Mouse (Mus musculus) heart, embryonic 16.5 days (tissue): ENCODE data around the gene Nf2. TPM values are rescaled to one million over a fixed set of nuclear protein-coding genes. Genes with fewer than 3 reads are reported as not detected.

Source experiments
- ATAC-seq: fragments of 200-750 bp; cut with Nextera tagmentation; replicated peaks from 2 replicates; pipeline ENCODE4 v1.8.0; 2017; ENCODE audit warnings: moderate number of reproducible peaks; ENCODE audit not compliant: insufficient read depth, low FRiP score; ENCODE audit errors: extremely low read depth
- H3K27ac ChIP-seq: fragments of 300-500 bp; sonication (generic); 2 replicates; pipeline ENCODE4 v1.5.1; 2014; ENCODE audit warnings: mild to moderate bottlenecking, low read length, control low read depth, moderate library complexity
- H3K27me3 ChIP-seq: fragments of 300-500 bp; sonication (generic); 2 replicates; pipeline ENCODE4 v1.6.1; 2014; ENCODE audit warnings: low read length, mixed read lengths; ENCODE audit not compliant: control insufficient read depth, insufficient read depth
- H3K36me3 ChIP-seq: fragments of 300-500 bp; sonication (generic); 2 replicates; pipeline ENCODE4 v1.6.1; 2014; ENCODE audit not compliant: control insufficient read depth, insufficient read depth
- H3K4me1 ChIP-seq: fragments of 300-500 bp; sonication (generic); 2 replicates; pipeline ENCODE4 v1.6.1; 2014; ENCODE audit warnings: low read length, mixed read lengths; ENCODE audit not compliant: control insufficient read depth, insufficient read depth
- H3K4me2 ChIP-seq: fragments of 300-500 bp; sonication (generic); 2 replicates; pipeline ENCODE4 v1.6.1; 2014; ENCODE audit warnings: low read depth, mild to moderate bottlenecking, control low read depth, low read length
- H3K4me3 ChIP-seq: fragments of 300-500 bp; sonication (generic); 2 replicates; pipeline ENCODE4 v1.5.1; 2014; ENCODE audit warnings: mild to moderate bottlenecking, control low read depth, low read length
- H3K9ac ChIP-seq: fragments of 300-500 bp; sonication (generic); 2 replicates; pipeline ENCODE4 v1.6.1; 2014; ENCODE audit warnings: low read length, control low read depth
- H3K9me3 ChIP-seq: fragments of 300-500 bp; sonication (generic); replicated peaks from 2 replicates; pipeline ENCODE4 v1.6.1; 2016; ENCODE audit warnings: low read length; ENCODE audit not compliant: control insufficient read depth
- WGBS: fragments of 180-500 bp; shearing (Covaris S2); extraction: QIAGEN DNeasy Blood & Tissue Kit; methylation state at CpG from one replicate; pipeline ENCODE4 v1.1.7; 2014; 5-methylcytosine and 5-hydroxymethylcytosine counted together
- polyA plus RNA-seq: library from polyadenylated mRNA; unstranded; fragments of >200 nt; fragmentation: Nextera tagmentation; extraction: Ambion mirVana; gene quantifications from 2 replicates; pipeline ENCODE4 v1.2.1, GENCODE M21; 2015

The Nf2 gene
- polyA plus RNA-seq, 1 experiment from 2014 or later: 42.8 TPM

DNA sequence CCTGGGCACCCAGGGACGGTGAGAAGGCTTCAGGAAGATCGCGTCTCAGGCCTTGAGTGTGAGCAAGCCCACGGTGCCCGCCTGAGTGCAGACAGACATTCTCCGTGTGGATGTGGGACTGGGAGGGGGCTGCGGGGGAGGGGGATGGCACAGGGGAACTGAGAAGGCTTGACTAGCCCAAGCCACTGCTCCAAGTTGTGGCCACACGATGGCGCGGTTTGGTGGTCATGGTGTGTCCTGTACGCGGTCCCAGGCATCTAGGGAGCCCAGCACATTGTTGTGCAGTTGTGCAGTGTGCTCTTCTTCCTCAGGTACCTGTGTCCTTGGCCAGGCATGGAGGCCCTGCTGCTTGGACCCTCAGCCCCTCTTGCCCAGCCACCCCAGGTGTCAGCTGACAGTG, 115.2 kb downstream of the Nf2 start:
- Histone ChIP-seq H3K27ac (no peak overlapping the region), H3K9me3 (no peaks in the 10 kb centered on the region), H3K9ac (no peak overlapping the region), H3K27me3 (no peaks in the 10 kb centered on the region), H3K4me3 (no peak overlapping the region), H3K4me2 (no peak overlapping the region), H3K36me3 (no peaks in the 10 kb centered on the region), H3K4me1 (peaks cover 6% of the 10 kb centered on the region)
- WGBS: 36% methylated on average over 12 of the region's 12 CpGs
- no peak for ATAC-seq

GRCm38 (mm10) chr11:4731781-4732180, 117.6 kb downstream of the Nf2 start:
- Histone ChIP-seq H3K4me2 (no peak overlapping the region), H3K9me3 (no peaks in the 10 kb centered on the region), H3K27me3 (no peaks in the 10 kb centered on the region), H3K4me3 (no peak overlapping the region), H3K36me3 (no peaks in the 10 kb centered on the region), H3K27ac (no peak overlapping the region), H3K9ac (no peak overlapping the region), H3K4me1 (peaks cover 6% of the 10 kb centered on the region)
- WGBS: 80% methylated on average over 7 of the region's 7 CpGs
- ATAC-seq: no peak

GRCm38 (mm10) chr11:4730913-4731312, 118.4 kb downstream of the Nf2 start:
- no peak for ATAC-seq
- no peak overlapping the region for H3K27ac ChIP-seq
- peaks cover 6% of the 10 kb centered on the region for H3K4me1 ChIP-seq
- H3K9me3 ChIP-seq: no peaks in the 10 kb centered on the region
- H3K4me2 ChIP-seq: no peak overlapping the region
- H3K27me3 ChIP-seq: no peaks in the 10 kb centered on the region
- WGBS: 78% methylated on average over 5 of the region's 5 CpGs
- no peaks in the 10 kb centered on the region for H3K36me3 ChIP-seq
- H3K4me3 ChIP-seq: no peak overlapping the region
- H3K9ac ChIP-seq: no peak overlapping the region

- no peak overlapping the region for H3K4me3 ChIP-seq
- no peak for ATAC-seq
- no peaks in the 10 kb centered on the region for H3K9me3 ChIP-seq
- H3K9ac ChIP-seq: no peak overlapping the region
- no peak overlapping the region for H3K4me2 ChIP-seq
- no peaks in the 10 kb centered on the region for H3K36me3 ChIP-seq
- peaks cover 6% of the 10 kb centered on the region for H3K4me1 ChIP-seq
- H3K27me3 ChIP-seq: no peaks in the 10 kb centered on the region
- no peak overlapping the region for H3K27ac ChIP-seq
- 75% methylated on average over 6 of the region's 6 CpGs for WGBS
These were observed 119.2 kb downstream of the Nf2 start for GRCm38 (mm10) chr11:4730096-4730495.

DNA sequence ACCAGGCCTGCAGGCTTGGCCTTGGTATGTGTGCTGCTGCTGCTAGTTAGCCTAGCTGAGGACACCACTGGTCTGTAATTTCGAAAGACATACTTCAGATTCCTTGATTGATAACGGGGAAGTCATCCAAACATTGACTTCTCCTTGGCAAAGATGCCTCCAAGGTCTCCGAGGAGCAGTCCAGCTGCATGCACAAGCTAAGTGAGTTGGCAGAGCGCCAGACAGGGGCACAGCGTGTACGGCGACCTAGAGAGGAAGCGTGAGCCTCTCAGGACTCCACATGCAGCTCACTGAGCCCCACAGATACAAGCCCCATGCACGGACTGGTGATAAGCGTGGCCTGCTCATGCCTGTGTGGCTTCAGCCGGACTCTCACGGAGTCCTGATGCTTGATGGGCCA, 119.7 kb downstream of the Nf2 start:
- H3K9me3 ChIP-seq: no peaks in the 10 kb centered on the region
- no peak overlapping the region for H3K4me3 ChIP-seq
- no peaks in the 10 kb centered on the region for H3K27me3 ChIP-seq
- H3K4me1 ChIP-seq: peaks cover 6% of the 10 kb centered on the region
- no peak overlapping the region for H3K27ac ChIP-seq
- H3K9ac ChIP-seq: no peak overlapping the region
- H3K36me3 ChIP-seq: 0 out of 2 replicates have a peak, but pooled peaks cover 2% of the 10 kb centered on the region
- WGBS: 16% methylated on average over 12 of the region's 12 CpGs
- no peak overlapping the region for H3K4me2 ChIP-seq
- ATAC-seq: peak; percentile 39

DNA sequence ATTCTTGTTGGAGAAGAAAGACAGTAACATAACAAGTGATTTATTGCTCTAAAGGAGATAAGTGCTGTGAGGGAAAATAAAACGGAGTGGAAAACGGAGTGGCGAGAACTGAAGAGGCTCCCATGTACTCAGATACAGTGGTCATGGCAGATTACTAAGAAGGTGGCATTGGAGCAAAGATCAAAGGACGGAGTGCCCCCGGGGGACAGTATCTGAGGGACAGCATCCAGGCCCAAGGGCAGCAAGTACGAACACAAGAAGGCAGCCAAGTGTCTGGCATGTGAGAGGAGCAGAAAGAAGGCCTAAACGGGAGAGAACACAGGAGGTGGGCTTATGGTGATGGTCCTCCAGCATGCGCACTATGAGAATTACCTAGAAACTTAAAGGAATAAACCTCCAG, 127.6 kb downstream of the Nf2 start:
- 82% methylated on average over 8 of the region's 8 CpGs for WGBS

GRCm38 (mm10) chr11:4720900-4721580, 128.3 kb downstream of the Nf2 start:
- H3K4me3 ChIP-seq: no peak overlapping the region
- H3K9ac ChIP-seq: no peak overlapping the region
- no peaks in the 10 kb centered on the region for H3K9me3 ChIP-seq
- ATAC-seq: no peak
- H3K4me2 ChIP-seq: no peak overlapping the region
- peaks cover 5% of the 10 kb centered on the region for H3K36me3 ChIP-seq
- 52% methylated on average over 7 of the region's 7 CpGs for WGBS
- no peak overlapping the region for H3K27ac ChIP-seq
- peaks cover 7% of the 10 kb centered on the region for H3K4me1 ChIP-seq
- H3K27me3 ChIP-seq: no peaks in the 10 kb centered on the region

More for the DNA sequence above, 127.6 kb downstream of the Nf2 start:
- peaks cover 7% of the 10 kb centered on the region for H3K4me1 ChIP-seq
- H3K9ac ChIP-seq: no peak overlapping the region
- H3K27ac ChIP-seq: no peak overlapping the region
- H3K4me2 ChIP-seq: no peak overlapping the region
- no peaks in the 10 kb centered on the region for H3K27me3 ChIP-seq
- H3K4me3 ChIP-seq: no peak overlapping the region
- ATAC-seq: no peak
- peaks cover 5% of the 10 kb centered on the region for H3K36me3 ChIP-seq
- H3K9me3 ChIP-seq: no peaks in the 10 kb centered on the region

GRCm38 (mm10) chr11:4720393-4720792, 128.9 kb downstream of the Nf2 start:
- H3K9ac ChIP-seq: no peak overlapping the region
- ATAC-seq: no peak

DNA sequence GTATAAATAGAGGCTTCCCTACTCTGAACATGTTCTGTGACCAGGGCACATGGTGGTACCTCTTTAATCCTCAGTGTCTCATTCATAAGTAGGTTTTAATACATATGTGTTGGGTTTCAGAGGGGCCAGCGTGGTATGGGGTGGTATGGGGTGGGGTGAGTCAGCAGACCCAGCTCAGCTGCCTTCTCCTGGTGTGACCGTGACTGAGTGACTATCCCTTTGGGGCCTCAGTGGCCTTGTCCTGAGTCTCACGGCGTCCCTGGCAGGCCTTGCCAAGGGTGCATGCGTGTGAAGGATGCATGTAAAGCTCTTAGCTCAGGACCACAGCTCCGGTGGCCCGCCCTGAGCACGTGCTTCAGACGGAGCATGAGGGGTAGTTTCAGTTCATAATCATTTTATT, 129.4 kb downstream of the Nf2 start:
- Histone ChIP-seq H3K4me1 (peaks cover 7% of the 10 kb centered on the region), H3K27ac (no peak overlapping the region), H3K27me3 (no peaks in the 10 kb centered on the region), H3K4me2 (no peak overlapping the region), H3K36me3 (peaks cover 5% of the 10 kb centered on the region), H3K9ac (no peak overlapping the region), H3K4me3 (no peak overlapping the region), H3K9me3 (no peaks in the 10 kb centered on the region)
- WGBS: 88% methylated on average over 9 of the region's 9 CpGs
- ATAC-seq: no peak

More at GRCm38 (mm10) chr11:4720393-4720792, 128.9 kb downstream of the Nf2 start:
- no peaks in the 10 kb centered on the region for H3K27me3 ChIP-seq
- no peak overlapping the region for H3K4me3 ChIP-seq
- H3K27ac ChIP-seq: no peak overlapping the region
- H3K4me1 ChIP-seq: peaks cover 7% of the 10 kb centered on the region
- no peak overlapping the region for H3K4me2 ChIP-seq
- peaks cover 5% of the 10 kb centered on the region for H3K36me3 ChIP-seq
- no peaks in the 10 kb centered on the region for H3K9me3 ChIP-seq
- WGBS: 74% methylated on average over 11 of the region's 11 CpGs
